Mouse (Mus musculus) frontal cortex, postnatal 25 days (tissue): Measurements from ENCODE around the gene Rptor.
A peak's percentile ranks its signal among the peaks of the same experiment; 100 is the strongest.

Experiments used
- DNase-seq, 2 experiments: peaks; one replicate each; pipeline ENCODE4 v3.0.0; 2022; ENCODE audit warnings: low spot score in 2 of 2

The Rptor gene

GRCm38 (mm10) chr11:119933819-119934583 lies 331.3 kb downstream of the Rptor start:
- DNase-seq: no peak

- DNase-seq: no peak
Observed at GRCm38 (mm10) chr11:119934773-119935172, 332.1 kb downstream of the Rptor start.

GRCm38 (mm10) chr11:119935457-119935856 lies 332.8 kb downstream of the Rptor start:
- peak; percentile 63 to 71 for DNase-seq

DNA sequence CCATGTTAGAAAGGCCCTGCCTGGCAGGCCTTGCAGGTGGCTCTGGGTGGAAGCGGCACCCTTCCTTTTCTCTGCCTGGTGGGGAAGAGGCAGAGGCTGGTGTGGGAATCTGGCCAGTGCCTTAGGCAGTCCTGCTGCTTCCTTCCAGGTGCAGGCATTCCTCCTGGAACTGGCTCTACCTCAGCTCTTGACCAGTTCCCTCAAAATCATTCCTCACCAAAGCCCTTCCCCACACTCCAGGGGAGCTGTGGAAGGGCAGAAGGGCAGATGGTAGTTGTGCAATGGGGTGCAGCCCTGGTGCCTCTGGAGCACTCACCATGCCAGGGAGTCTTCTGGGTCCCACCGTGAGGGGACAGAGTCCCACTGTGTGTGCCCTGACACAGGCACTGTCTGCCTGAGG lies 333.8 kb downstream of the Rptor start:
- DNase-seq: no peak

DNA sequence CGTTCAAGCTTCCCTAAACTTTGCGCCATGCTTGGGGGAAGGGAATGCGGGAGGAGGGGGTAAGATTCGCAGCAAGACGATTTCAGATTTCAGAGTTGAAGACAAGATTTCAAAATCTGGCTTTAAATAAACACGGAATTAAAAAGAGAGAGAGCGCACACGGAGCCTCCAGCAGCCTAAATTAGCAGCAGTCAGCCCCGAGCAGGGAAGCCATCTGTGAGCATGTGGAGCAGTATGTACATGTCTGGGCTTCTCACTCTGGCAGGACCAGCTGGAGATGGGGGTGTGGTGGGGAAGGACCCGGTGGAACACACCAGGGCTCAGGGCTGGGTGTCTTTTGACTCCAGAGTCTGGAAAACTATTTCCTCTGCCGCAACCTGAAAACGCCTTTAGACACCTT lies 334.5 kb downstream of the Rptor start:
- no peak for DNase-seq

DNA sequence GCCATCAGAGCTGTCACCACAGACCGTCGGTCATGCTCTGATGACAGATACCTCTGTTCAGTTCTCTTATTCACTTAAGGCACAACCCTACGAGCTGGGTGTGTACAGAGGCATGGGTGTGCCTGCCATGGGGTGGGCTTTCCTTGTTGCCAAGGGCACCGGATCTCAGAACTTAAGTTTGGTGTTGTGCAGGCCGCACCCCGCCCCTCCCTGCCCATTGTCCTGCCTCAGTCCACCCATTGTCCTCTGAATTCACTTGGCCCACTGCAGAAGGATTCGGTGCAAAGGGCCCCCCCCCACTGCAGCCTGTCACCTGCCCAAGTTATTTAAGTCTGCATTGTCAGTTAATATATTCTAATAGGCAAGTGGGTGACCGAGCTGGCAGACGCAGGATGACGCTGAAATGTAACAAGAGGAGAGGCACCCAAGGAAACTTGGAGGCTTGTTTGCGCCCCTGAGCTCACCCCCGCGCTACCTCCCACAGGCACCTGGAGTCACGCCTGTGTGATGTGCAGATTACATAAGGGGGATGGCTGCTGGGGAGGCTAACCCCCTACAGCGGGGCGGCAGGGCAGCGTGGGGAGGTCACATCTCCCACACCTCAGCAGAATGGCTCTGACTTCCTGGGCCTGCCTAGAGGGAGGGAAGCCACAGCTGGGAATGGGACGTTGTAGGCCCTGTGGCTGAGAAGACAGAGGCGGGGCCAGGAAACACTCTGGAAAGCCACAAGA lies 335.2 kb downstream of the Rptor start:
- peak in 1 of 2 experiments; percentile 49 for DNase-seq

DNA sequence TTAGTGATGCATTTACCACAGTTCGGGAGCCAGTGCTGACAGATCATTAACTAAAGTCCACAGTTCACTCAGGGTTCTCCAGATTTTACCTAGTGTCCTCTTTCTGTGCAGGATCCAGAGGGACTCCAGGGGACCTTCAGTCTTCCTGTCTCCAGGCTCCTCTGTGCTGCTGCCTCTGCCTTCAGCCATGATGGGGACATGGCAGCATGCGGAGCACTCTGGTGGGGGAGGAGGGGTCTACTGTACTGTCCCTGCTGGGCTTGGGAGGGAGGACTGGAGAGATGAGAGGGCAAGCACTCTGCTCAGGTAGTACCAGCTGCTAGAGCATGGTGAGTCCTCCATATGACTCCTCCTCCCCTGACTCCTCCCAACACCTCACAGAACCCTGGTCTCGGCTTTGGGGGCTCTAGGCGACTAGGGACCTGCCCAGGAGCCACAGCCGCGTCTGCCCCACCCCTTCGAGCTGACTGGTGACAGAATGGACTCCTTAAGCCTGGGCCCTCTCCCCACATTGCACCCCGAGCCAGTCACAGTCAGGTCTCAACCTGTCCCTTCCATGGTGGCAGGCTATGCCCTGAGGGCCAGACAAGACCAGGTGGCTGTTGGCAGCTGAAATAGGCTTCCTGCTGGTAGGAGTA lies 336.5 kb downstream of the Rptor start:
- no peak for DNase-seq

DNA sequence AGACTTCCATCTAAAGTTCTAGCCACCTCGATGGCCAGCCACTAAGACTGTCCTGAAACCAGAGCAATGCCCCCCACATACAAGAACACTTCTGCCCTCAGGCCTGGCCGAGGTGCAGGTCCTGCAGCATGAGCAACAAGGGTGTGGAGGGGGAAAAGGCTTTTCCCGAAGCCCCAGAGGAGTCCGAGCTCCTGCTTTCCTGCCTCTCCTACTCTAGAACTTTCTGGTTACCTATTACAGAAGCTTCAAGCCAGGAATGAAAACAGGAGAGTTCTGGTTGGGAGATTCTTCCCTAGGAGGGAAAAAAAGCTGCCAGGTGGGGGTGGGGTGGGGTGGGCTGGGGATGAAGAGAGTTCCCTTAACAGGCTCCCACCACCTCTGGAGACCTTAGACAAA lies 337.0 kb downstream of the Rptor start:
- DNase-seq: no peak

DNA sequence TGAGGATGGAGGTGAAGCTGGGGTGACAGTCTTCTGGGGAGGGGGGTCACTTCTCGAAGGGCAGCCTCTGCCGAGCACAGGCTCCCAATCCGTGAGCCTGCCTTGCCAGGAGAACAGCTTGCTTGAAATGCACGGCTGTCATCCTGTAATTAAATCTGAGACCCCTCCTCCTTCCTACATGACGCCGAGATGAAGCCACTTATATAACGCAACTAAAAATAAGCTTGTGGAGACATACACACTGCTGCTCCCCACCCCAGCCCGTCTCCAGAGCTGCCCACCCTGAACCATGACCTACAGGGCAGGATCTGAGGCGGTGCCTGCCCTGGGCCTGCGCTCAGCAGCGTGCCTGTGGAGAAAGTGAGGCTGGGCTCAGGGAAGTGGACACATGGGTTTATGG lies 337.4 kb downstream of the Rptor start:
- DNase-seq: no peak

DNA sequence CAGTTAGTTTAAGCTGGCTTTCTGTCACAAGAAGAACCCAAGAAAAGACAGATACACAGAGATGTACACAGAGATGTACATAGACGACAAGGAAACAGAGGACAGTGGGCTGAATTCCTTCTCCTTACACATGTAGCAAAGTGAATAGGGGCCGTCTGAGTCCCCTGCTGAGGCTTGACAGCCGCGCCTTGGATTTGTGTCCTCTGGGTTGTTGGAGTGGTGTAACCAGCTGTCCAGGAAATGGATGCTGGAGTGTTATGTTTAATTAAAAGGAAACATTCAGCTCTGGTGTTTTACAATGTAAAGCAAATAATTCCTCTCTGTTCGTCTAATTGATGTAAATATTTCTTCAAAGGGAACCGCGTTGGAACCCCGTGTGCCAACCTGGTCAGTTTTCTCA lies 339.1 kb downstream of the Rptor start:
- DNase-seq: no peak

- no peak for DNase-seq
Observed at GRCm38 (mm10) chr11:119942201-119942726, 339.6 kb downstream of the Rptor start.

DNA sequence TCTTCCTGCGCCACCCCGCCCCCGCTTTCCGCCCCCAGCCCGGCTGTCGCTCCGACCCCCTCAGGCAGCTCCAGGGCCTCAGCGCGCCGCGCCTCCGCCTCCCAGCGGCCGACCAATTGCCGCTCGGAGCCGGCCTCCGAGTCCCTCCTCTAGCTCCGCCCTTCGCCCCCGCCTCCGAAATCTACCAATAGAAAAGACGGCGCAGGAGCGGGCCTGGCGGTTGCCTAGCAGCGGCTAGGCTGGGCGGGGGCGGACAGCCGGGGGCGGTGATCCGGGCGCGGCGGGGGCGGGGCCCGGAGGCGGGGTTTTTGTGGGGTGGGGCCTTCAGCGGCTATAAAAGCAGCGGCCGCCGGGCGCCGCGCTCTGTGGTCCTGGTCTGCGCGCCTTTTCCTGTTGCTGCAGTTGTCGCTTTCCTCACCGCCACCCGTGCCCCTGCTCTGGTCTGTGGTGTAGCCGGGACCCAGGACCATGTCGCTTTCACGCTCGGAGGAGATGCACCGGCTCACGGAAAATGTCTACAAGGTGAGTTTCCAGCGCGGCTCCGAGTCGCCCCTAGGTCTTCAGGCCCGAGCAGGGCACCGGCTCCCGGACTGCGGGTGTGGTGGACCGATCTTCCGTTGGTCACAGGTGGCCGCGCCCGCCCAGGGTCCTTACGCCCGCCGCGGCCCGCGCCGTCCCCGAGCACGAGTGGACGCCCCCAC lies 340.2 kb downstream of the Rptor start, which contains the start of gene Baiap2:
TSS of gene Baiap2 (plus strand) at position 37 of the 701 bp plus-strand sequence.
- DNase-seq: peak; percentile 86 to 96

GRCm38 (mm10) chr11:119943428-119943988 lies 340.8 kb downstream of the Rptor start:
- DNase-seq: no peak

DNA sequence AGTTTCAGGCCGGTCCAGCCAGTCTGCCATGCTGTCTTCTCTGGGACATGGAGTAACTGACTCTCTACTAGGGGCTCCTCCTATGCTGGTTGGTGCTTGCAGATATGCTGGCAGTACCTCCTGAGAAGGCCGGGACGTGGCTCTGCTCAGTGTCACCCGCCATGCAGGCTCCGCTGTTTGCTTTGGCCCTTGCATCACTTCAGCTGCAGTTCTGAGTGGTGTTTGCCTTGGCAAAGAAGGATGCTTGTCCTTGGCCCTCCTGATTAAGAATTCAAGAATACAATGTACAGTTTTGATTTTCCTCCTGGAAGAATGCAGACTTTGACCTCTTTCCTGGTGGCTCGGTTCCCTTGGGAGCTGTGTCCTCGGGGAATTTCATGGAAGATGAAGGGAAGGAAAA lies 342.6 kb downstream of the Rptor start:
- no peak for DNase-seq

GRCm38 (mm10) chr11:119947426-119947825 lies 344.7 kb downstream of the Rptor start:
- DNase-seq: no peak

DNA sequence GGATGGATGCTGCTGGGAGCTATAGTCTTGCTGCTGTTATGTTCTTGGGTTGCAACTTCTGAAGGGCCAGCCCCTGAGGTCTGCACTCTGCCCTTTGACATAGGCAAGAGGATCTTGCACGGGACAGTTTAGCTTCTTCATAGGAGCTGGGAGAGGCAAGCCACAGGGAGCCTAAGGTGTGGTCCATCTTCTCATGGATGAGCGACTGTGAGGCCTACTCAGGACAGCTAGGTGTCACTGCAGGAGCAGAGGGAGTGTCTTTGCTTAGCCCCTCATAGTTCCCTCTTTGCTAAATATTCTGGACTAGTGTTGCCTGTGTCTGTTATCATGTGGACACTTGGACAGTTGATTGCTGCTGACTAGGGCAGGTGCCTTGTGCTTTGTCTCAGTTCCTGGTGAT lies 345.2 kb downstream of the Rptor start:
- no peak for DNase-seq

DNA sequence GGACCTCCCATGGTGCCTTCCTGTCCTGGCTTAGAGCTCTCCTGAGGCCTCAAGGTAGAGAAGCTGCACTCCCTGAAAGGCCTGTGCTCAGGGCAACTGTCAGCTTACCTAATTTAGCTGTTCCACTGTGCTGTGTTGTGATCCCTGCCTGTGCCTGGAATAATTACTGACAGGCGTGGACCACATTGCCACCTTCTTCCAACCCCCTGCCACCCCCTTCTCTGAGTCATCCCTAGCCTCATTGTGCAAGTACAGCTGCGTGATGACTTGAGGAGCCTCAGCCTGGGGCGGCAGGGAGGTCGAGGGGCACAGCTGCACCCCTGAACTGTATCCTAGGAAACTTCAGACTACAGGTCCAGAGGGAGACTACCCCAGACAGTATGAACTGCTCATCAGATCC lies 345.6 kb downstream of the Rptor start:
- no peak for DNase-seq

DNA sequence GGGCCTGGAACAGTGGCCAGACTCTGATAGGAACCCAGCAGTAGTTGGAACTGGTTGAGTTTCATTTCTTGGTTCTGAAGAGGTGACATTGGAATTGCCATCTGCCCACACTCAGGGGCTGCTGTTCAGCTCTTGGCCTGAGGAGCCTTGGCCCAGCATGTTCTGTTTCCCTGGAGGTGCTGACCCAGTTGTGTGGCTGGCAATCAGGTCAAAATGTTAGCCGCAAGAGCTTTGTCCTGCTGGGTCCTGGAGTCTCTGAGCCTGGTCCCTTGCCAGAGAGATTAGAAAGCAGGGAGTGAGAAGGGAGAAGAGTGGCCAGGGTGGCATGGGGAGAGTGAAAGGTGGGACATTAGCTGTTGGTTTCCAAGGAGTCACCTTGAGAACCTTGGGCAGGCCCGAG lies 346.1 kb downstream of the Rptor start:
- no peak for DNase-seq
